Mouse (Mus musculus) neutrophil, adult 5-6 weeks (primary cell): ENCODE measurements around the gene Kcnab1. TPM values are rescaled to one million over a fixed set of nuclear protein-coding genes. Genes with fewer than 3 reads are reported as not detected.
"Not testable (repeated sequence)": the region's sequence is repeated elsewhere in the genome, so short reads cannot be mapped to it uniquely, and the experiment has no call there.

Source experiments
- ATAC-seq: fragments of 151-379, 151-347 bp; 2 replicates; pipeline ENCODE4 v1.8.0; 2017; ENCODE audit warnings: mild to moderate bottlenecking, moderate TSS enrichment; ENCODE audit not compliant: insufficient number of reproducible peaks, poor library complexity, low FRiP score, severe bottlenecking; ENCODE audit errors: extremely low read depth
- total RNA-seq: library from RNA; stranded (forward); fragments of 200-1000 nt; gene quantifications from 2 replicates; pipeline ENCODE4 v1.2.3, GENCODE M21; 2017

Gene Kcnab1
- total RNA-seq, 1 experiment from 2014 or later: 0.47 TPM

GRCm38 (mm10) chr3:65391222-65391783, 282.1 kb downstream of the Kcnab1 start:
- ATAC-seq: no peak

GRCm38 (mm10) chr3:65391784-65392420, 282.7 kb downstream of the Kcnab1 start:
- ATAC-seq: peak; percentile 14; the same call in 1 of the 2 replicates

GRCm38 (mm10) chr3:65392421-65392817, 283.2 kb downstream of the Kcnab1 start, which contains the start of gene Ssr3:
Gene Ssr3, minus strand, starts transcription at chr3:65392623.
- peak; percentile 99 for ATAC-seq

GRCm38 (mm10) chr3:65395111-65395510, 285.9 kb downstream of the Kcnab1 start:
- not testable (repeated sequence) for ATAC-seq

GRCm38 (mm10) chr3:65396835-65397504, 287.8 kb downstream of the Kcnab1 start:
- no peak for ATAC-seq

GRCm38 (mm10) chr3:65397566-65397965, 288.4 kb downstream of the Kcnab1 start:
- no peak for ATAC-seq

GRCm38 (mm10) chr3:65405781-65406180, 296.6 kb downstream of the Kcnab1 start:
- ATAC-seq: no peak

GRCm38 (mm10) chr3:65407891-65408290, 298.7 kb downstream of the Kcnab1 start:
- ATAC-seq: no peak

GRCm38 (mm10) chr3:65416571-65416970, 307.4 kb downstream of the Kcnab1 start:
- ATAC-seq: no peak

- peak; percentile 77 for ATAC-seq
These were observed 308.9 kb downstream of the Kcnab1 start for GRCm38 (mm10) chr3:65417913-65418594.

GRCm38 (mm10) chr3:65419706-65420105, 310.5 kb downstream of the Kcnab1 start:
- no peak for ATAC-seq
